Mouse (Mus musculus) heart, embryonic 11.5 days (tissue): ENCODE results near the gene Farp1. TPM values are rescaled to one million over a fixed set of nuclear protein-coding genes. Genes with fewer than 3 reads are reported as not detected.
"Not testable (repeated sequence)": the region's sequence is repeated elsewhere in the genome, so short reads cannot be mapped to it uniquely, and the experiment has no call there.

Experiments used
- ATAC-seq: fragments of 200-750 bp; cut with Nextera tagmentation; replicated peaks from 2 replicates; pipeline ENCODE4 v1.8.0; 2017; ENCODE audit warnings: moderate library complexity; ENCODE audit not compliant: insufficient number of reproducible peaks, low FRiP score, low TSS enrichment
- H3K27ac ChIP-seq: fragments of 300-500 bp; sonication (generic); 2 replicates; pipeline ENCODE4 v1.5.1; 2014; ENCODE audit warnings: mild to moderate bottlenecking, low read depth, low read length
- H3K27me3 ChIP-seq: fragments of 300-500 bp; sonication (generic); 2 replicates; pipeline ENCODE4 v1.6.1; 2014; ENCODE audit warnings: mild to moderate bottlenecking, low read length, mixed read lengths; ENCODE audit not compliant: control insufficient read depth, insufficient read depth
- H3K36me3 ChIP-seq: fragments of 300-500 bp; sonication (generic); 2 replicates; pipeline ENCODE4 v1.6.1; 2014; ENCODE audit warnings: mild to moderate bottlenecking, low read length, moderate library complexity, mixed read lengths; ENCODE audit not compliant: control insufficient read depth, insufficient read depth
- H3K4me1 ChIP-seq: fragments of 300-500 bp; sonication (generic); 2 replicates; pipeline ENCODE4 v1.6.1; 2014; ENCODE audit warnings: low read length; ENCODE audit not compliant: control insufficient read depth, insufficient read depth
- H3K4me2 ChIP-seq: fragments of 300-500 bp; sonication (generic); 2 replicates; pipeline ENCODE4 v1.6.1; 2014; ENCODE audit warnings: mild to moderate bottlenecking, moderate library complexity
- H3K4me3 ChIP-seq: fragments of 300-500 bp; sonication (generic); 2 replicates; pipeline ENCODE4 v1.5.1; 2014; ENCODE audit warnings: low read depth, low read length
- H3K9ac ChIP-seq: fragments of 300-500 bp; sonication (generic); 2 replicates; pipeline ENCODE4 v1.6.1; 2014; ENCODE audit warnings: mild to moderate bottlenecking, low read depth, low read length, moderate library complexity
- H3K9me3 ChIP-seq: fragments of 300-500 bp; sonication (generic); replicated peaks from 2 replicates; pipeline ENCODE4 v1.6.1; 2016; ENCODE audit warnings: low read length; ENCODE audit not compliant: control insufficient read depth
- WGBS: fragments of 180-500 bp; shearing (Covaris S2); extraction: QIAGEN DNeasy Blood & Tissue Kit; methylation state at CpG from one replicate; pipeline ENCODE4 v1.1.7; 2014; ENCODE audit not compliant: insufficient replicate concordance; 5-methylcytosine and 5-hydroxymethylcytosine counted together
- polyA plus RNA-seq: library from polyadenylated mRNA; unstranded; fragments of >200 nt; fragmentation: Nextera tagmentation; extraction: Ambion mirVana; gene quantifications from 2 replicates; pipeline ENCODE4 v1.2.1, GENCODE M21; 2014

Gene Farp1
- polyA plus RNA-seq, 1 experiment from 2014 or later, result 28.1 TPM

- H3K4me3 ChIP-seq, result no peak overlapping the region
- WGBS, result 55% methylated on average over 9 of the region's 9 CpGs
- H3K27ac ChIP-seq, result no peak overlapping the region
- no peaks in the 10 kb centered on the region for H3K9me3 ChIP-seq
- no peak for ATAC-seq
- no peaks in the 10 kb centered on the region for H3K36me3 ChIP-seq
- H3K4me1 ChIP-seq, result peaks cover 38% of the 10 kb centered on the region
- H3K9ac ChIP-seq, result no peak overlapping the region
- no peak overlapping the region for H3K4me2 ChIP-seq
- H3K27me3 ChIP-seq, result no peaks in the 10 kb centered on the region
Observed at GRCm38 (mm10) chr14:121046313-121046961, 11.4 kb downstream of the Farp1 start.

- 37% methylated on average over 6 of the region's 6 CpGs for WGBS
- no peak for ATAC-seq
- no peaks in the 10 kb centered on the region for H3K27me3 ChIP-seq
- H3K27ac ChIP-seq, result no peak overlapping the region
- H3K9me3 ChIP-seq, result no peaks in the 10 kb centered on the region
- H3K36me3 ChIP-seq, result no peaks in the 10 kb centered on the region
- no peak overlapping the region for H3K4me3 ChIP-seq
- peaks cover 43% of the 10 kb centered on the region for H3K4me1 ChIP-seq
- H3K4me2 ChIP-seq, result no peak overlapping the region
- no peak overlapping the region for H3K9ac ChIP-seq
Observed at GRCm38 (mm10) chr14:121047780-121048179, 12.8 kb downstream of the Farp1 start.

- H3K4me1 ChIP-seq, result peaks cover 58% of the 10 kb centered on the region
- not testable (repeated sequence) for H3K4me2 ChIP-seq, ATAC-seq, H3K27ac ChIP-seq, H3K27me3 ChIP-seq, H3K36me3 ChIP-seq, H3K9ac ChIP-seq, H3K4me3 ChIP-seq, H3K9me3 ChIP-seq
- 68% methylated on average over 2 of the region's 4 CpGs for WGBS
Observed at GRCm38 (mm10) chr14:121051002-121051401, 16.0 kb downstream of the Farp1 start.

- Histone ChIP-seq H3K4me2 (peak overlapping the region; percentile 52), H3K27me3 (no peaks in the 10 kb centered on the region), H3K9ac (0 out of 2 replicates have a peak overlapping the region, but pooled peaks have one; percentile 34), H3K36me3 (0 out of 2 replicates have a peak, but pooled peaks cover 1% of the 10 kb centered on the region), H3K27ac (peak overlapping the region; percentile 68), H3K4me1 (peaks cover 43% of the 10 kb centered on the region), H3K9me3 (no peaks in the 10 kb centered on the region), H3K4me3 (no peak overlapping the region)
- ATAC-seq, result peak; percentile 55
- 3% methylated on average over 5 of the region's 5 CpGs for WGBS
Observed at GRCm38 (mm10) chr14:121053020-121053518, 18.1 kb downstream of the Farp1 start.

GRCm38 (mm10) chr14:121054062-121054461 lies 19.1 kb downstream of the Farp1 start:
- Histone ChIP-seq H3K36me3 (0 out of 2 replicates have a peak, but pooled peaks cover 2% of the 10 kb centered on the region), H3K4me1 (peaks cover 50% of the 10 kb centered on the region), H3K9ac (no peak overlapping the region), H3K4me3 (no peak overlapping the region), H3K9me3 (no peaks in the 10 kb centered on the region), H3K27me3 (no peaks in the 10 kb centered on the region), H3K4me2 (no peak overlapping the region), H3K27ac (no peak overlapping the region)
- WGBS, result 72% methylated on average over 5 of the region's 5 CpGs
- no peak for ATAC-seq

GRCm38 (mm10) chr14:121057750-121058149 lies 22.8 kb downstream of the Farp1 start:
- H3K9ac ChIP-seq, result no peak overlapping the region
- no peak for ATAC-seq

GRCm38 (mm10) chr14:121058481-121058880 lies 23.5 kb downstream of the Farp1 start:
- H3K27ac ChIP-seq, result no peak overlapping the region
- no peak for ATAC-seq
- no peaks in the 10 kb centered on the region for H3K9me3 ChIP-seq
- H3K4me2 ChIP-seq, result no peak overlapping the region
- no peaks in the 10 kb centered on the region for H3K27me3 ChIP-seq
- H3K4me1 ChIP-seq, result peaks cover 75% of the 10 kb centered on the region
- H3K36me3 ChIP-seq, result 0 out of 2 replicates have a peak, but pooled peaks cover 2% of the 10 kb centered on the region
- no peak overlapping the region for H3K9ac ChIP-seq
- WGBS, result 90% methylated on average over 1 of the region's 1 CpGs
- H3K4me3 ChIP-seq, result no peak overlapping the region

More at GRCm38 (mm10) chr14:121057750-121058149, 22.8 kb downstream of the Farp1 start:
- H3K4me1 ChIP-seq, result peaks cover 76% of the 10 kb centered on the region
- H3K36me3 ChIP-seq, result 0 out of 2 replicates have a peak, but pooled peaks cover 2% of the 10 kb centered on the region
- H3K27me3 ChIP-seq, result no peaks in the 10 kb centered on the region
- H3K27ac ChIP-seq, result no peak overlapping the region
- no peaks in the 10 kb centered on the region for H3K9me3 ChIP-seq
- WGBS, result 91% methylated on average over 5 of the region's 5 CpGs
- no peak overlapping the region for H3K4me3 ChIP-seq
- no peak overlapping the region for H3K4me2 ChIP-seq

GRCm38 (mm10) chr14:121059266-121059665 lies 24.3 kb downstream of the Farp1 start:
- WGBS, result 45% methylated on average over 10 of the region's 10 CpGs
- H3K36me3 ChIP-seq, result 0 out of 2 replicates have a peak, but pooled peaks cover 2% of the 10 kb centered on the region
- no peak overlapping the region for H3K9ac ChIP-seq
- H3K27me3 ChIP-seq, result no peaks in the 10 kb centered on the region
- H3K4me3 ChIP-seq, result no peak overlapping the region
- 0 out of 2 replicates have a peak, but pooled peaks have one; percentile 8 for ATAC-seq
- peaks cover 68% of the 10 kb centered on the region for H3K4me1 ChIP-seq
- H3K27ac ChIP-seq, result peak overlapping the region; percentile 24; the same call in 1 of the 2 replicates
- no peaks in the 10 kb centered on the region for H3K9me3 ChIP-seq
- H3K4me2 ChIP-seq, result no peak overlapping the region
